Mouse (Mus musculus) embryonic facial prominence, embryonic 10.5 days (tissue): ENCODE measurements at regions not wholly inside any gene's neighbourhood (a gene's known extent, or its start where the extent isn't known, plus 50 kb on each side); places are given as distances from the start of the nearest gene placed in this dataset.
A peak's percentile ranks its signal among the peaks of the same experiment; 100 is the strongest.

ENCODE experiments used
- DNase-seq: peaks from one replicate; pipeline ENCODE4 v3.0.0-alpha.2; 2017; ENCODE audit warnings: low spot score
- H3K27ac ChIP-seq: fragments of 300-500 bp; sonication (generic); replicated peaks from 2 replicates; pipeline ENCODE4 v1.5.1; 2016; ENCODE audit warnings: mild to moderate bottlenecking
- H3K27me3 ChIP-seq: fragments of 300-500 bp; sonication (generic); replicated peaks from 2 replicates; pipeline ENCODE4 v1.6.1; 2016; ENCODE audit warnings: low read depth, mild to moderate bottlenecking; ENCODE audit not compliant: poor library complexity, severe bottlenecking
- H3K36me3 ChIP-seq: fragments of 300-500 bp; sonication (generic); replicated peaks from 2 replicates; pipeline ENCODE4 v1.6.1; 2016; ENCODE audit warnings: mild to moderate bottlenecking, moderate library complexity
- H3K4me1 ChIP-seq: fragments of 300-500 bp; sonication (generic); 2 replicates; pipeline ENCODE4 v1.6.1; 2016
- H3K4me3 ChIP-seq: fragments of 300-500 bp; sonication (generic); 2 replicates; pipeline ENCODE4 v1.5.1; 2016; ENCODE audit warnings: mild to moderate bottlenecking, moderate library complexity
- H3K9me3 ChIP-seq: fragments of 300-500 bp; sonication (generic); 2 replicates; pipeline ENCODE4 v1.6.1; 2016; ENCODE audit warnings: mild to moderate bottlenecking
- WGBS: fragments of 180-500 bp; shearing (Covaris S2); methylation state at CpG from one replicate; pipeline ENCODE4 v1.1.7; 2016; 5-methylcytosine and 5-hydroxymethylcytosine counted together

- WGBS: 62% methylated on average over 2 of the region's 2 CpGs
- no peaks in the 10 kb centered on the region for H3K27me3 ChIP-seq
- H3K4me3 ChIP-seq: no peak overlapping the region
- no peaks in the 10 kb centered on the region for H3K4me1 ChIP-seq
- no peak overlapping the region for H3K27ac ChIP-seq
- no peak for DNase-seq
- no peaks in the 10 kb centered on the region for H3K36me3 ChIP-seq
- no peaks in the 10 kb centered on the region for H3K9me3 ChIP-seq
Measured at GRCm38 (mm10) chr13:37290636-37291035, 54.4 kb upstream of the Ly86 start.

GRCm38 (mm10) chr13:37288993-37289392 lies 56.0 kb upstream of the Ly86 start:
- no peaks in the 10 kb centered on the region for H3K4me1 ChIP-seq
- no peaks in the 10 kb centered on the region for H3K36me3 ChIP-seq
- H3K4me3 ChIP-seq: no peak overlapping the region
- 64% methylated on average over 1 of the region's 1 CpGs for WGBS
- H3K27ac ChIP-seq: no peak overlapping the region
- no peaks in the 10 kb centered on the region for H3K27me3 ChIP-seq
- DNase-seq: no peak
- no peaks in the 10 kb centered on the region for H3K9me3 ChIP-seq

- Histone ChIP-seq H3K27ac (no peak overlapping the region), H3K4me1 (no peaks in the 10 kb centered on the region), H3K9me3 (no peaks in the 10 kb centered on the region), H3K36me3 (no peaks in the 10 kb centered on the region), H3K4me3 (no peak overlapping the region), H3K27me3 (no peaks in the 10 kb centered on the region)
- DNase-seq: no peak
- 87% methylated on average over 5 of the region's 5 CpGs for WGBS
Measured at GRCm38 (mm10) chr13:37282515-37282914, 62.5 kb upstream of the Ly86 start.

GRCm38 (mm10) chr13:37279078-37279789 lies 65.8 kb upstream of the Ly86 start:
- H3K27ac ChIP-seq: no peak overlapping the region
- DNase-seq: no peak
- no peaks in the 10 kb centered on the region for H3K36me3 ChIP-seq
- no peaks in the 10 kb centered on the region for H3K9me3 ChIP-seq
- WGBS: 93% methylated on average over 8 of the region's 8 CpGs
- no peaks in the 10 kb centered on the region for H3K27me3 ChIP-seq
- H3K4me3 ChIP-seq: no peak overlapping the region
- no peaks in the 10 kb centered on the region for H3K4me1 ChIP-seq

GRCm38 (mm10) chr13:37249581-37250461 lies 95.2 kb upstream of the Ly86 start:
- no peaks in the 10 kb centered on the region for H3K27me3 ChIP-seq
- H3K4me3 ChIP-seq: no peak overlapping the region
- H3K4me1 ChIP-seq: no peaks in the 10 kb centered on the region
- no peaks in the 10 kb centered on the region for H3K36me3 ChIP-seq
- DNase-seq: no peak
- H3K9me3 ChIP-seq: no peaks in the 10 kb centered on the region
- WGBS: 81% methylated on average over 14 of the region's 14 CpGs
- H3K27ac ChIP-seq: no peak overlapping the region

- no peaks in the 10 kb centered on the region for H3K9me3 ChIP-seq
Measured at GRCm38 (mm10) chr13:37248741-37249140, 96.3 kb upstream of the Ly86 start.

GRCm38 (mm10) chr13:37240048-37240447 lies 105.0 kb upstream of the Ly86 start:
- no peak for DNase-seq
- 88% methylated on average over 5 of the region's 5 CpGs for WGBS
- Histone ChIP-seq H3K9me3 (0 out of 2 replicates have a peak, but pooled peaks cover 1% of the 10 kb centered on the region), H3K36me3 (no peaks in the 10 kb centered on the region), H3K27ac (no peak overlapping the region), H3K4me3 (no peak overlapping the region), H3K4me1 (no peaks in the 10 kb centered on the region), H3K27me3 (no peaks in the 10 kb centered on the region)

More at GRCm38 (mm10) chr13:37248741-37249140, 96.3 kb upstream of the Ly86 start:
- H3K27ac ChIP-seq: no peak overlapping the region
- WGBS: 85% methylated on average over 1 of the region's 1 CpGs
- H3K4me3 ChIP-seq: no peak overlapping the region
- H3K4me1 ChIP-seq: no peaks in the 10 kb centered on the region
- H3K27me3 ChIP-seq: no peaks in the 10 kb centered on the region
- no peaks in the 10 kb centered on the region for H3K36me3 ChIP-seq
- no peak for DNase-seq

GRCm38 (mm10) chr13:37237285-37237684 lies 107.7 kb upstream of the Ly86 start:
- Histone ChIP-seq H3K36me3 (no peaks in the 10 kb centered on the region), H3K4me3 (no peak overlapping the region), H3K4me1 (no peaks in the 10 kb centered on the region), H3K27ac (no peak overlapping the region), H3K27me3 (no peaks in the 10 kb centered on the region), H3K9me3 (0 out of 2 replicates have a peak, but pooled peaks cover 2% of the 10 kb centered on the region)
- WGBS: 93% methylated on average over 3 of the region's 3 CpGs
- DNase-seq: no peak

GRCm38 (mm10) chr13:37225834-37226233 lies 119.2 kb upstream of the Ly86 start:
- no peaks in the 10 kb centered on the region for H3K36me3 ChIP-seq
- no peak for DNase-seq
- no peaks in the 10 kb centered on the region for H3K4me1 ChIP-seq
- WGBS: 90% methylated on average over 1 of the region's 1 CpGs
- no peak overlapping the region for H3K27ac ChIP-seq
- H3K9me3 ChIP-seq: no peaks in the 10 kb centered on the region
- H3K27me3 ChIP-seq: no peaks in the 10 kb centered on the region
- H3K4me3 ChIP-seq: no peak overlapping the region

GRCm38 (mm10) chr13:37220436-37220835 lies 124.6 kb upstream of the Ly86 start:
- H3K4me1 ChIP-seq: no peaks in the 10 kb centered on the region
- 77% methylated on average over 3 of the region's 3 CpGs for WGBS
- H3K27ac ChIP-seq: no peak overlapping the region
- no peaks in the 10 kb centered on the region for H3K36me3 ChIP-seq
- DNase-seq: no peak
- no peaks in the 10 kb centered on the region for H3K9me3 ChIP-seq
- no peak overlapping the region for H3K4me3 ChIP-seq
- H3K27me3 ChIP-seq: no peaks in the 10 kb centered on the region

- Histone ChIP-seq H3K4me1 (no peaks in the 10 kb centered on the region), H3K4me3 (no peak overlapping the region), H3K27me3 (no peaks in the 10 kb centered on the region), H3K27ac (no peak overlapping the region), H3K36me3 (no peaks in the 10 kb centered on the region), H3K9me3 (no peaks in the 10 kb centered on the region)
- no peak for DNase-seq
- 87% methylated on average over 4 of the region's 4 CpGs for whole genome bisulfite sequencing
Measured at GRCm38 (mm10) chr13:37218596-37218995, 126.4 kb upstream of the Ly86 start.

- peak overlapping the region; percentile 44; the same call in 1 of the 2 replicates for H3K27ac ChIP-seq
Measured at GRCm38 (mm10) chr13:37214590-37215282, 130.3 kb upstream of the Ly86 start.

More at GRCm38 (mm10) chr13:37214590-37215282, 130.3 kb upstream of the Ly86 start:
- 63% methylated on average over 8 of the region's 8 CpGs for WGBS
- Histone ChIP-seq H3K9me3 (no peaks in the 10 kb centered on the region), H3K36me3 (no peaks in the 10 kb centered on the region), H3K4me3 (no peak overlapping the region), H3K4me1 (no peaks in the 10 kb centered on the region), H3K27me3 (no peaks in the 10 kb centered on the region)
- DNase-seq: peak; percentile 53
